Mouse (Mus musculus): ENCODE data around the gene Il13ra1.
A peak's percentile ranks its signal among the peaks of the same experiment; 100 is the strongest.

Gene Il13ra1

GRCm38 (mm10) chrX:36111622-36112421 is at the start of gene Il13ra1:
TSS of gene Il13ra1 (plus strand) at chrX:36112110.
- peak; percentile 28 for DNase-seq (ENCODE audit: low read depth, low spot score)

GRCm38 (mm10) chrX:36073997-36074396 is 37.9 kb upstream of the Il13ra1 start:
- DNase-seq (ENCODE audit: low read depth, low spot score) = no peak

- DNase-seq (ENCODE audit: low read depth, low spot score) = no peak
These were observed 34.7 kb upstream of the Il13ra1 start for GRCm38 (mm10) chrX:36077164-36077563.

- no peak for DNase-seq (ENCODE audit: low read depth, low spot score)
These were observed 29.0 kb upstream of the Il13ra1 start for GRCm38 (mm10) chrX:36082917-36083316.

- DNase-seq (ENCODE audit: low read depth, low spot score) = no peak
These were observed 23.2 kb upstream of the Il13ra1 start for GRCm38 (mm10) chrX:36088464-36089256.

- no peak for DNase-seq (ENCODE audit: low read depth, low spot score)
These were observed 11.0 kb upstream of the Il13ra1 start for GRCm38 (mm10) chrX:36100883-36101282.

GRCm38 (mm10) chrX:36101318-36101717 is 10.6 kb upstream of the Il13ra1 start:
- no peak for DNase-seq (ENCODE audit: low read depth, low spot score)

- no peak for DNase-seq (ENCODE audit: low read depth, low spot score)
These were observed 3.3 kb upstream of the Il13ra1 start for GRCm38 (mm10) chrX:36108601-36109000.

GRCm38 (mm10) chrX:36112422-36112750 is 476 bp downstream of the Il13ra1 start:
- DNase-seq (ENCODE audit: low read depth, low spot score) = no peak

GRCm38 (mm10) chrX:36115171-36115570 is 3.3 kb downstream of the Il13ra1 start:
- DNase-seq (ENCODE audit: low read depth, low spot score) = no peak

GRCm38 (mm10) chrX:36129037-36129770 is 17.3 kb downstream of the Il13ra1 start:
- no peak for DNase-seq (ENCODE audit: low read depth, low spot score)

- DNase-seq (ENCODE audit: low read depth, low spot score) = no peak
These were observed 17.8 kb downstream of the Il13ra1 start for GRCm38 (mm10) chrX:36129771-36130108.

GRCm38 (mm10) chrX:36136346-36136745 is 24.4 kb downstream of the Il13ra1 start:
- no peak for DNase-seq (ENCODE audit: low read depth, low spot score)

- DNase-seq (ENCODE audit: low read depth, low spot score) = no peak
These were observed 30.2 kb downstream of the Il13ra1 start for GRCm38 (mm10) chrX:36141994-36142639.

- DNase-seq (ENCODE audit: low read depth, low spot score) = no peak
These were observed 34.8 kb downstream of the Il13ra1 start for GRCm38 (mm10) chrX:36146746-36147145.

GRCm38 (mm10) chrX:36150100-36150499 is 38.2 kb downstream of the Il13ra1 start:
- no peak for DNase-seq (ENCODE audit: low read depth, low spot score)

- DNase-seq (ENCODE audit: low read depth, low spot score) = no peak
These were observed 44.8 kb downstream of the Il13ra1 start for GRCm38 (mm10) chrX:36156677-36157076.

GRCm38 (mm10) chrX:36161567-36161966 is 49.7 kb downstream of the Il13ra1 start:
- DNase-seq (ENCODE audit: low read depth, low spot score) = no peak

- peak; percentile 48 for DNase-seq (ENCODE audit: low read depth, low spot score)
These were observed 71.7 kb downstream of the Il13ra1 start for GRCm38 (mm10) chrX:36183625-36184024.

- no peak for DNase-seq (ENCODE audit: low read depth, low spot score)
These were observed 74.1 kb downstream of the Il13ra1 start for GRCm38 (mm10) chrX:36186036-36186435.

GRCm38 (mm10) chrX:36186443-36186842 is 74.5 kb downstream of the Il13ra1 start:
- no peak for DNase-seq (ENCODE audit: low read depth, low spot score)

GRCm38 (mm10) chrX:36193951-36194350 is 82.0 kb downstream of the Il13ra1 start:
- DNase-seq (ENCODE audit: low read depth, low spot score) = peak; percentile 21
